Mouse (Mus musculus) neural tube, postnatal 0 days (tissue): ENCODE data around the gene Cyp2c68. TPM values are rescaled to one million over a fixed set of nuclear protein-coding genes. Genes with fewer than 3 reads are reported as not detected.

ENCODE experiments used
- polyA plus RNA-seq: library from polyadenylated mRNA; unstranded; fragments of >200 nt; fragmentation: Nextera tagmentation; extraction: Ambion mirVana; gene quantifications from 2 replicates; pipeline ENCODE4 v1.2.1, GENCODE M21; 2015

The Cyp2c68 gene
- polyA plus RNA-seq, result 0.12 TPM in 1 of 2 replicates, not detected in the other

GRCm38 (mm10) chr19:39740920-39741319 is at the start of gene Cyp2c68:
Cyp2c68 (minus strand) TSS chr19:39741054.

GRCm38 (mm10) chr19:39648938-39649337 is 91.9 kb downstream of the Cyp2c68 start, which contains the start of gene Cyp2c67:
Cyp2c67 (minus strand) TSS chr19:39649051.

Other genes starting within 250 kb of the Cyp2c68 start
- not detected in 2 replicates for gene Cyp2c39, start 230.2 kb downstream of the Cyp2c68 start, polyA plus RNA-seq
- not detected in 2 replicates for gene Cyp2c67, start 92.0 kb downstream of the Cyp2c68 start, polyA plus RNA-seq
- gene Cyp2c40, start 71.8 kb upstream of the Cyp2c68 start, polyA plus RNA-seq, result not detected in 2 replicates
- gene Cyp2c69, start 145.7 kb upstream of the Cyp2c68 start, polyA plus RNA-seq, result not detected in 2 replicates